Mouse (Mus musculus): ENCODE data around the gene Cerk.

The Cerk gene

DNA sequence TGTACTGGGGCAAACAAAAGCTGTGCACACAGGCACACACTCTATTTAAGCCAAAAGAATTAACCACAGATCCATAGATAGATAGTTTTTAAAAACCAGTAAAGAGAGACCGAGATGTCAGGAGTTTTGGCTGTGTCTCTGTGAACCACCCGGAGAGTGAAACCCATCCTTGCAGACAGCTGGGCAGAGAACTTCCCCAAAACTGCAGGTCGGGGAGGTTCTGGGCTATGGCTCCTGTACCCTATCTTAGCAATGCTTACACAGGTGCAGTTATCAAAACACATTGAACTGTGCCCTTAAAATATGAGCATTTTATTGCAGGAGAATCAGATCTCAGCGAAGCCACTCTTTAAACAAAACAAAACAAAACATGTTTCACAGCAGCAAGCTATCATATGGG, 5.5 kb downstream of the Cerk start:
- DNase-seq = peak; percentile 57

DNA sequence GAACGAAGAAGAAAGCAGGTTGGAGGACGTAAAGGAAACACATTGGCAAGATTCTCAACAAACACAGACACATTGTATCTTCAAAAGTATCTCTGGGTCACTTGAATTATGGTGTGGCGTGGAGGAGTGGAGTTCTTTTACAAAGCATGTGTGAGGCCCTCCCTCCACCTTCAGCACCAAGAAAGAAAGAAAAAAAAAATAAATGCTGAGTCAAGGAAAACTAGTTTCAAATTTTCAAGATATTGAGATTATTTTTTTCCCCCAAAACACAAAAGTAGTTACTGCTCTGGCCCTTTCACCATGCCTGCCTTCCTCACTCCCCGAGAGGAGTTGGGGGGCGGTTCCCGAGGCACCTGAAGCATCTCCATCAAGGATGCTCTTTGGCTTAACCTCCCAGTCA, 7.3 kb downstream of the Cerk start:
- DNase-seq = no peak

DNA sequence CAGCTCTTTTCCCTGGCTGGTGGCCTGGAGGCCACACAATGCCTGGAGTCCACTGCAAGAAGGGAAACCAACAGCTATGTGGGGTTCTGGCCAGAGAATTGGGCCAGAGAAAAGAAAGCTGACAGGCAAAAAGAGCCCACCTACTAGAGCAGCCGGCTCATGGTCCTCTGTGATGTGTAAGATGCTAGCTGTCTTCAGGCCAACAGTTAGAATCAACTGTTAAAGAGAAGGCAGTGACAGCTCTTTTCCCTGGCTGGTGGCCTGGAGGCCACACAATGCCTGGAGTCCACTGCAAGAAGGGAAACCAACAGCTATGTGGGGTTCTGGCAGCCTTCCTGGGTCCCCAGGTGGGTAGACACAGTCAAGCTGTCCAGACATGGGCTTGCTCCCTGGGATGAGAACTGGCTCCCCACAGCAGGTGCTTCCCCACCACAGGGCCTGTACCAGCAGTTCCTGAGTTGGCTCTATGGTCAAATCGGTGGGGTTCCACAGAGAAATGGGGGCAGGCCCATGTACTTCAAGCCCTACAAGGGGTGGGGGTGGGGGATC, 8.2 kb downstream of the Cerk start:
- DNase-seq = peak; percentile 44

DNA sequence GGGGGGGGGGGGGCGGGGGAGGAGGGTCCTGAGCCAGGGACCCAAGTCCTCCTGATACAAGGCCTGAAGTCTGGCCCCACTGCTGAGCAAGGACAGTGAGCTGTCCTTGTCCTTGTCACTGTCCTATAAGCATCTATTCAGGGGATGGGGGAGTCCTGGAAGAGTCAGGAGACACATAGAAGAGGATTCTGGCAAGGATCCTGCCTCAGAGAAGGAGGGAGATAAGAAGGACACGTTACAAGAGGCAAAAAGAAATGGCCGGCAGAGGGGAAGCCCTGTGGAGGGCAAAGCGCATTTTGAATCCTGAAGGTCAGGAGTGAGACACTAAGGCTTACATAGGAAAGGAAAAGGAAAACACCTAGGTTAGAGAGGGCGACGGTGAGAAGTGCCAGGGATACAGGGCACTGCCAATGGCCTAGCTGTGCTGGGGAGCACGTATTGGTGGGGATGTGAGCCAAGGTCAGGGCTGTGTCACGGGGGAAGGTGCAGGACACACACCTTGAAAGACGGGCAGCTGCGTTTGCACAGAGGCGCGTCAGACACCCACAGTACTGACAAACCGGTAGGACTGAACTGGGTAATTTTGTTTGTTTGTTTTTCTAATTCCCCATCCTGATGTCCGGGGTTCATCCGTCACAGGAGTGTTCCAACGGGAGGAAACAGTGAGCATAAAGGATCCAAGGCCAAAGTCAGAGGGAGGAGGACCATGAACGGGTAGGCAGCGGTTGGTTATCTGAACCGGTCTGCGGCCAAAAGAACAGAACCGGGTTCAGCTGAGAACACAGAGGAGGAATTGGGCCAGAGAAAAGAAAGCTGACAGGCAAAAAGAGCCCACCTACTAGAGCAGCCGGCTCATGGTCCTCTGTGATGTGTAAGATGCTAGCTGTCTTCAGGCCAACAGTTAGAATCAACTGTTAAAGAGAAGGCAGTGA, 8.9 kb downstream of the Cerk start:
- DNase-seq = no peak

DNA sequence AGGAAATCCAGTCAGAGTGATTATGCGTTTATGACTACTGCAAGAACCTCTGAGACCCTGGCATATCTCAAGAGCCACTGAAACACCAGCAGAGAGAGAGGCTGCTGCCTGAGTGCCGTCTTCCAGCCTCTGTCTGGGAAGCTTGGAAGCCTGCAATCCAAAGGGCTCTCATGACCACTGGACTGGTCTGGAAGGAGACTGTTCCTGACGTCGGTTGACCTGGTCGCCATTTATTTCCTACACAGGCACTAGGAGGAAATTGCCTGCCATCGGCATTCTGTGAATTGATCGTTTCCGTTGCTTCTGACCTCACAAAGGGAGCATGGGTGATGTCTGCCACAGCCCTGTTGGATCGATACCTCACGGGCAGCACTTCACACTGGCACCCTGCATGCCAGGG, 9.8 kb downstream of the Cerk start:
- no peak for DNase-seq

DNA sequence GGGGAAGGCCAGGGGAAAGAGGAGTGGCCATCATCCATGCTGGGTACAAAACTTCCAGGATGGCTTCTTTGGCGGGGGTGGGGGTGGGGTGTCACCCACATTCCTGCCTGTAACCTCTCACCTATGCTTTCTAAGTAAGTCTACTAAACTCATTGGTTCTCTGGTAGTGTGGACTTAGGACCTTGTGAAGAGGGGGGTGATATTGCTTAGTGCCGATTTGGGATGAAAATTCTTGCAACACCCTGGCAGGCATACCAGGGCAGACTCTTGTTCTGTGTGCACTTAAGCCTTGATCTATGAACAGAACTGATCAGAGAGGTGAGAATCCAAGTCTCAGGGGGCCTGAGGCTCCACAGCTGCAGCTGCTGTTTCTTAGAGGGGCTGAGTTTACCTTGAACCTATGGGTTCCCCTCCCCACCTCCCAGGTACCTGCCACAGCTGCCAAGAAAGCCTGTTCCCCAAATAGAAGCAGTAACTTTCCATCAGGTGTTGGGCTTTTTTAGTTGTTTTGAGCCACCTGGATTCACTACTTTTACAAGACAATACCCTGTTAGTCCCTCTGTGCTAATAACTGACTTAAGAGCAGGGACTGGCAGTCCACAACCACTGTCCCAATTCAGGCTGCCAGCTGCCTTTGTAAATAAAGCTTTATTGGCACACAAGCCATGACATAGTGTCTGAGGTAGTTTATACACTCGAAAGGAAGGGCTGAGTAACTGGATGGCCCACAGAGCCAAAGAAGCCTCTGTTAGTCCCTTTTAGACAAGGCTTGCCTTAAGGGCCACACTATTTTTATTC, 10.5 kb downstream of the Cerk start:
- peak; percentile 53 for DNase-seq

DNA sequence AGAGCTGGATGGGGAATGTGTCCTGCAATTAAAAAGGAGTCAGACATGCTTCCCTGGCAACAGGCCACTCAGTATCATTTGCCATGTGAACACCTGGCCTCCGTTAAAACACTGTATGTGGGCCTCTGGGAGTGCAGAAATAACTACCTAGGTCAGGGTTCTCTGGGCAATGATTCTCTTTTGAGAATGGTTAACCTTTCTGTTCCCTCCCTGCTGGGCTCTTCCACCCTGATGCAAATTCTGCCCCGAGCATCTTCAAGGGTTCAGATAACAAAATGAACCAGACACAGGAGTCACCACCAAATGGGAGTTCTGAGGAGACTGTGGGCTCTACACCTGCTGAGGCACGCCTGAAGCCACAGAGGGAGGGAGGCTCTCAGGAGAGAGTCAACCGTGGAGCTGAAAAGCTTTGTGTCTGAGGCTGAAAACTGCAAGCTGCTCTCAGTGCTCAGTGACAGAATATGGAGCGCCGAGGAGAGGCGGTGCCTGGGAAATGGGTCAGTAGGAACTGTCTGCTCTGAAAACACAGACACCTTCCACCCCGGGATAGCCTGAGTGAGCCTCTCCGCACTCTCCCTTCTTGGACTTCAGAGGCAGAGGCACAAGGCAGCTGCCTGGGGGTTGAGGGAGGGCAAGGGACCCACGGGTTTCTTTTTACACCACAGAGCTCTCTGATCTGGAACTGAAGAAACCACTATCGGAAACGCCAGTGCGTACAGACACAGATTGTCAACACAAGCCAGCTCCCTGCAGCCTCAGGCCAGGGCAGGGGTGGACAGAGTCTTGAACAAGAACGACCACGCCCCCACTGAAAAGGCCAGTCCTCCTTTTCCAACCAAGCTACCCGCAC, 12.6 kb downstream of the Cerk start:
- DNase-seq = peak; percentile 71

DNA sequence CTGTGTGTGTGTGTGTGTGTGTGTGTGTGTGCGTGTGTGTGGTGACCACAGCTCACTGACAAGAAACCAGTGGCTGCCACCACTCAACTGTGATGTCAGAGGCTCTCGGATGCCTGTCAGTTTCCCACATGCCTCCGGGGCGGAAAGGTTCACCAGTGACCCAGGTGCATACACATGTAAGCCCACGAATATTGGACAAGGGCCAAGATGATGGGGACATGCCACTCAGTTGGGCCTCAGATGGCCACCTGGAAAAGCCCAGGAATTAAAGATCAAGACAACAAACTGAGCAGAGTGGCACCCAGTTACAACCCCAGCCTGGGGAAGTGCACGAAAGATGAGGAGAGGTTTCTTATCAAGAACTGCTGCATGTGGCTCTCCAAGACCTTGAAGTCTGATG, 13.4 kb downstream of the Cerk start:
- peak; percentile 57 for DNase-seq

DNA sequence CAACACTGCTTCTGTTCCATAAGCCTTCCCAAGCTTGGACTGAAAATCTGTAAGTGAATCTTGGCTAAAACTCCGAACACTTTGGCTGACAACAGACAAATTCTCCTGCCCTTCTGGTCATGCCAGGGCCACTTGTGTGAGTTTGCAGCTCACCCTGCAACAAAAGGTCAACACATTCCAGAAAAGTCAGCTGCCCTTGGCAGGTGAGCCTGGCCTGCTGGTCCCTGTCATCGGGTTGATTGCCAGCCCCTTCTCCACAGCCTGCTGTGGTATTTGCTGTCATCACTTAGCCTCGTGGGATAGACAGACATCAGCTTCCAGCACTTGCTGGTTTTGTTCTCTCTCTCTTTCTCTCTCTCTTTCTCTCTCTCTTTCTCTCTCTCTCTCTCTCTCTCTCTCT, 13.8 kb downstream of the Cerk start:
- peak; percentile 44 for DNase-seq

DNA sequence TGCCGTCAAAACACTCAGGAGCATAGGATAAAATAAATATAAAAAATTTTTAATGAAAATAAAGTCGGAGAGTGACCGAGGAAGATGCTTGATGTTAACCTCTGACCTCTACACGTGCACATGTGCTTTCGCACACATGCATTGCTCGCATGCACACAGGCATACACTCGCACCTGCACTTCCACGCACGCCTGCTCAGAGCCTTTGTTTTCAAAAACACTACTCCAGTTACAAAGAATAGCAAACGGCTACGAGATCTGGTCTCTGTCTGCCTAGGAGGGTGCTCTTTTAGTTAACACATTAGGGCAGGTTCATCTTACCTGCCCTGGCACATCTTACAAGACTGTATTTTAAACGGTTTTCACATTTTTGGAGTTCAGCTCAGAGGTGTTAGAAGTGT, 14.6 kb downstream of the Cerk start:
- DNase-seq = peak; percentile 69

DNA sequence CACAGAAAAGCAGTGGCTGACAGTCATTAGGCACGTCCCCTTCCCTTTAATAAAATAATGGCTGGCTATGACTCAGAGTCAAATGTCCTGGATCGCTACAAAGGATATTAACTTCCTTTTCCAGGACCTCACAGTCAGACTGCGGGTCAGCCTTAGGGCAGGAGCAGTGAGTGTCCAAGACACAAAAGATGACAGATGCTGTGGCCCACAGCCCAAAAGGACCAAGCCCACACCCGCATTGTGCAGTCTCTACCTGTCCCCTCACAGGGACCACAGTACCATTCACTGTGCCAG, 16.2 kb downstream of the Cerk start:
- no peak for DNase-seq

DNA sequence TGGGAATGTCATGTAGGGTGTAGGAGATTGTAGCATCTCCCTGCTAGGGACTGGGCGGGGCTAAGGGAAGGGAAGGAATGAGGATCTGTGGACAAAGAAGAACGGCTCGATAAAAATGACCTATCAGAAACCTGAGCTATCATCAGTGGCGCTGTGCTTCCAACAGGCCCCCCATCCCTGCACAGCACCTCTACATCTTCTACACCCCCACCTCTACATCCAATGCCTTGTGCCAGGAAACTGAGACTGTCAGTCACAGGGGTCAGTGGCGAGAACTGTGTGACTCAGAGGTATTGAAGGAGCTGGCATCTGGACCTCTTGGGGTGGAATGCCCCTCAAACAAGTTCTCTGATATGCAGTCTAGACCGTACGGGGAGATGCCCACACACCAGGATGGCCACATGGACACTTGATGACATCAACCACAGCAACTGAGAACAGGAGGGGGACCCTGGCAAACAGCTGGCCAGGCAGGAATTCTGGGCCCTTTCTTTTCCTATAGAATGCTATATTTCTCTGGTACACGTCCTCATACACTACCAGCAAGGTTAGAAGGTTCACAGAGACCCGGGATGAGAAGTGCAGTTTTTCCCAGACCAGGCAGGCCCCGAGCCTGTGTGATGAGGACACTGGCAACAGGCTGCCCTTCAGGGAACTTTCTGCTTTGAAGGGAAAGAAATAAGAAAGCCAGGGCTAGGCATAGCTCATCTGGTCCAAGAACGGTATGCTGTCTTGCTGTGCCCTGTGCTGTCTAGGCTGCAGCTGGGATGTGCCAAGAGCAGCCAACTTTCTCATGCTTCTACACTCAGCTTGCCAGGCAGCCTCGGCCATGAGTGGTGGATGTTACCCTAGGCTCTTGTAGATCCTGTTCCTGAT, 16.8 kb downstream of the Cerk start:
- DNase-seq = peak; percentile 52

DNA sequence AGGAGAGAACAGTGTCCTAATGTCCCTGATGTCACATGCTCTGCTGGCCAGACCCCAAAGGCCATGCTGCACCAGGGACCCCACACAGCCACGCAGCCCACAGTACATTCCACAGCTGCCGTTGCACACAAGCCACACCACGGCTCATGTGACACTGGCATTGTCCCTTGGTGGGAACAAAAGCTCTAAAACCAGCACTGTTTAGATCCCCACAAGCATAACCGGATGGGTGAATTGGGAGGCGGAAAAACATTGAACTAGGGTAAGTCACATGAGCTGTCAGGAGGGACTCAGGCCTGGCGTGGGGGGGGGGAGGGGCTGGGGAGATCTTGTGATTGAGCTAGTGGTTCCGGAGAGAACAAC, 17.5 kb downstream of the Cerk start:
- peak; percentile 56 for DNase-seq

DNA sequence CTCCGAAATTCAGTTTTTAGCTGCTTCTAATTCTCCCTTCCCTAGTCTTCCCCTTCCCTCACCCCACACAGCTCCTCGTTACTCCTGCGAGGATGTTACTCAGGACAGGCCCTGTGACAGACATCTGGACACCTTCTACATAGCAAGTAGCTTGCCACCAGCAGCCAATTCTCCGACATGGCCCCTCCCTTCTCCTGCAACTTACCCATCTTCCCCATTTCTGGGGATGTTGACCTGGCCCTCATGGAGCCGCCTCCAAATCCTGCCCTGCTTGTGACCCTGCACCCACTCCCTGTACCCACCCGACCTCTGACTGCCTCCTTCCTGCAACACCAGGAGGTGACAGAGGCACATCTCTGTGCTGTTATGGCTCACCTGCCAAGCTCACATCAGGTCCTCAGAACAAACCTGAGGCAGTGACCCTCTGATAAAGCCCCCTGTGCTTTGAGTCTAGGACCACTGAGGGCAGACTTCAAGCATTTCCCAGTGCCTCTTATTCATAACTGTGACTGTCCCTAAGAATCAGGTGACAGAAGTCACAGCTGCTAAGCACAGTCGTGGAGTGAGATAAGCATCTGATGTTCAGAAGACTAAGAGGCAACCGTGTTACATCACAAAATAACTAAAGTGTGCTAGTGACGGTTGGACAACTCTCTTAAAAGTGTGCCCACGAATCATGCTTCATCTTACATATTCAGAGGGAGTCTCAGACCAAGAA, 18.0 kb downstream of the Cerk start:
- peak; percentile 63 for DNase-seq

DNA sequence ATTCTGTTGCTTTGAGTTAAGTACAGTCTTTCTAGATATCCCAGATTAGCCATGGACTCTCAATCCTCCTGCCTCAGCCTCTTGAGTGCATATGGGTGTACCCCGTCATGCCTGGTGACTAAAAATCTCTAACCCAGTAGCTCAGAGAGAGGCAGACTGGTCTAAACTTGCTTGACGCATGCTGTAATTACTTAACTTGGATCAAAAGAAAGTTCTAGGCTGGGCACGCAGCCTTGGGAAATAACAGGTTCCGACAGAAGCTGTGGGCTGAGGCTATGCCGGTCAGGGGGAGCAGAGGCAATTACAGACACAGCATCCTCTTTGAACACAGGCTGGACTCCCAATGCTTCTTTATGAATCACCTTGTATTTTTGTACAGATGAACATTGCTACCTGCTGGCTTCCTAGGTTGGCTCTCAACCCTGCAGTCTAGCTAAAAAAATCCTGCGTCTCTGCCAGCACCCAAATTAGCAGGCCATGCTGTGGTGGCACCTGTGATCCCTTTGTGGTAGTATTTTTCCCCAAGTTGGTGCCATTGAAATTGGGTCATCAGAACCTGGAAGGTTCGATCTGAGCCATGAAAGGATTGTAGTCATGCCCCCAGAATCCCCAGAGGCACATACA, 18.8 kb downstream of the Cerk start:
- DNase-seq = peak; percentile 26

DNA sequence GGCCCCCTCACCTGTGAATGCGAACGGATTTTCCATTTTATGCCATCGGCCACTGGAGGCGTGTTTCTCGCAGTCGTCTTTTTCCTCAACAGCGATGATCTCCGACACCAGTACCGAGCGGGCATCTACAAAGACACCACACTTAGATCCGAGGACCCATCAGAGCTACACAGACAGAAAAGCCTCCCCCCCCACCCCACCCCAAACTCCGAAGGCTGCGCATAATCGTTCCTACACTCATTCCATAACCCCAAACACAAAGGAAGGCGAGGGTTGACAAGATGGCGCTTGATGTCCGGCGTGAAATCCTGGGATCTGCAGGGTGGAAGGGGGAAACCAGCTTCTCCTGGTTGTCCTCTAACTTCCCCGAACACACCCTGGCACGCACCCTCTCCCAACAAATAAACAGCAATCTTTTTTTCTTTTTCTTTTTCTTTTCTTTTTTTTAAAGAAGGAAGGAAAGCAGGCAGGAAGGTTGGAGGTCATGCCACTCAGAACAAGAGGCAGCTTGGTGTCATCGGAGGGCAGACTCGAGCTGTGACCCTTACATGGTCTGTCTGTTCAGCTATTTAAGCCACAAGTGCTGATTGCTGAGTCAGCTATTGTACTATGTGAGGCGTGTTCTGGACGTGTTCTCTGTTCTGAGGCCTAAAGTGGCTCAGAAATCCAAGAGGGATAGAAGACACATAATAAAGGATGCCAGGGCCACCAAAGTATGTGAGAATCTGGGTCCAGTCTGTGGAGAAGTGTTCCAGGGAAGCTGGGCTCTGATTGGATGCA, 19.9 kb downstream of the Cerk start:
- no peak for DNase-seq

DNA sequence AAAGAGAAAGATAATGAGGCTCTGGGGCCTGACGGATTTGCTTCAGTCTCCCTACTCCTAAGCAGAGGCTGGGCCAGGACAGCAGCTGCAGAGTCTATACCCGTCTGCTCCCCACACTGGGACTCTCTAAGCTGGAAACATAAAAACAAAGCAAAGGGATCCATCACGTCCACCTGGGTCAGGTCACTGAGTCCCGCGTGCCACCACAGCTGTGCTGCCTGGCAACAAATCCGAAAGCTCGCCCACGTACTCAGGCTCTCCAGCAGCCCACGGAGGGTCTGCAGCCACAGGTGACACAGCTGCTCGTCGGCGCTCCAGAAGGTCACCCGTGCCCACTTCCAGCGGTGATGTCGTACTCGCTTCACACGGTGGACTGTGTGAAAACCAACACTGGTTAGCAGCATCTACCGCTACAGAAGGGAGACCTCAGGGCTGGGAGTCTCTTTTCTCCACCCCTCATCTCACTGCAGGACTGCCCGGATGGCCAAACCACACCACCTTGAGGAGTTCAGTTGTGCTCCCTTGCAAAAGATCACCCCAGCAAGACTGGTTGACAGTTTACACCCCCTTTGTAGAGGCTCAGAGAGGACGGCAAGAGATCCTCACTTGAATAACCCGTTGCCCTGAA, 21.1 kb downstream of the Cerk start:
- no peak for DNase-seq

DNA sequence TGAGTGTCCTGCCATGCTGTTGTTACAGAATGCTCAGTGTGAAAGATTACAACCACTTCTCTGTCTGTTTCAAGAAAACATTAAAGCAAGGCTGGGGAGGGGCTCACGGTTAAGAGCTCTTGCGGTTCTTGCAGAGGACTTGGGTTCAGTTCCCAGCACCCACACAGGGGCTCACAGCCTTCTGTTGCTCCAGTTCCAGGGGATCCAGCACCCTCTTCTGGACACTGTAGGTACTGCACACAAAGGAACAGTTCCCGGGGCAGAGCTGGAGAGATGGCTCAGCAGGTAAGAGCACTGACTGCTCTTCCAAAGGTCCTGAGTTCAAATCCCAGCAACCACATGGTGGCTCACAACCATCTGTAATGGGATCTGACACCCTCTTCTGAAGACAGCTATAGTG, 24.1 kb downstream of the Cerk start:
- DNase-seq = peak; percentile 59

DNA sequence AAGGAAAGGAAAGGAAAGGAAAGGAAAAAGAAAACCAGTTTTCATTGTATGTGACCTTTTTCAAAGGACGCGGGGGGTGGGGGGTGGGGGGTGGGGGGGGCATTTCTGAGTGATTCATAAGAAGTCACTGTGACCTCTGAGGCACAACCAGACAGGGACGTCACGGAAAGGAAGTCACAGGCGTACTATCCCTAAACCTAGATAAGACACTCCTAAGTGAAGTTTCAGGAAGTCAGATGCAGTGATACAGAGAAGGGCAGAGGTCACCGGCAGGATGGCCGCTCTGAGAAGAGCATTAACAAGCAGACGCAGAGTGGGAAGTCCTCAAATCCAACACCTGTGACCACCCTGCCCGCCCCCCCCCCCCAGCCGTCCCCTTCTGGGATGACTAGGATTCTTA, 25.0 kb downstream of the Cerk start:
- no peak for DNase-seq

DNA sequence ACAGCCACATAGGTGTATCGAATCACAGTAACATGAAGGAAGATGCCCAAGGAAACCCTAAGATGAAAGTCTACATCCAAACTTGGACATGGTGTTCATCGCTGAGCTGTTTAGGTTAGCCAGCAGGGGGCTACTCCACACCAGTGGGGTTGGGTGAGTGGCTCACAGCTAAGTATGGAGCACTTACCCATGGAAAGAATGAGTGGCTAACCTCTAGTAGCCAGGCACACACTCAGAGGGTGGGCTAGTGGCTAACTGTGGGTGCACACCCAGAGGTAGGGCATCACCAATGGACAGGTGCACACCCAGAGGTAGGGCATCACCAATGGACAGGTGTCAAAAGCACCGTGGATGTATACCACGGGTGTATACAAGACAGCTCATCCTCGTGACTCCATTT, 26.2 kb downstream of the Cerk start:
- peak; percentile 33 for DNase-seq
